Comparison of ENCODE assay signal across 12 mouse cellular contexts in the genomic region with DNA sequence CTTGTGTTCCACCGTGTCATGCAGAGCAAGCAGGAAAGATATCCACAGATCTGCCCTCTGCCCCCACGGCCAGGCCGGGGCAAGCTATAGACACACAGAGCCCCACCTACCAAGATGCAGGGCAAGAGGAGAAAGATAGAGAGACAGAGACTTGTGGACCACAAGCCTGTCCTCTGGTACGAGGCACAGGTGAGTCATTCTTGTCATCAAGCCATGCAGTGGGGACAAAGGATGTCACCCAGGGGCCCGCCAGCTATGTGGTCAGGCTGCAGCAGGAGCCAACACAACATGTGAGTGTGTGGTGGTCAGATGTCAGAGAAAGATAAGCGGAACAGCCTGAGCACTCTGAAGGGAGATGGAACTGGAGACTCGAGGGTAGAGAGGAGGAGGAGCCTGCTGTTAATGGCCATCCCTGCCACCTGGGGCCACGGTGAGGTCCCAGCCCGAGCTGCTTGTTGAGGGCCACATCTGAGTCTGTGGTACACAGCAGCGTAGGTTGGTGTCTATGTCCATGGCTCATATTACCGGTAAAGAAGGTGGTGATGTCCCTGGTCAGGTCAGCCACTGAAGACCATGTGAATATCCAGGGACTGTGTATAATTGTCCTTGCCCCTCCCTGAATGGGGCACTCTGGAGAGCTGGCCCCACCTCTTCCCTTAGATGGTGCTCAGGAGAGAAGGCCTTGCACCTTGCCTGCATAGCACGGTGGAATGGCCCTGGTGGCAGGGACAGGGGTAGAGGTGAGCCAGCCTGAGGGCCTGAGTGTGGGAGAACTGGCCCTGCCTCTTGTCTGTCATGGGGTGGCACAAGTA.
DNase-seq lines count a peak whose midpoint lies in the region; ATAC-seq lines count a peak whose summit lies in the region.
"Had no signal": no experiment of that assay in that cellular context is flagged by ENCODE, and none has a peak within 500 bp of the region (broad histone marks: within the 10 kb centered on the region; RNA-seq: fewer than 3 reads in every experiment).

No protein-coding gene starts in this region.

- peak overlapping the region; percentile 66 for H3K27ac ChIP-seq in hindbrain, embryonic 10.5 days
- H3K27ac ChIP-seq in hindbrain, embryonic 12.5 days = no peak overlapping the region
- H3K27ac ChIP-seq in intestine, embryonic 15.5 days = no peak overlapping the region
- H3K27ac ChIP-seq in midbrain, embryonic 15.5 days = no peak overlapping the region

- no peaks in the 10 kb centered on the region for H3K9me3 ChIP-seq in hindbrain, embryonic 10.5 days
- no peaks in the 10 kb centered on the region for H3K9me3 ChIP-seq in hindbrain, embryonic 12.5 days (replicated peaks)
- H3K9me3 ChIP-seq in intestine, embryonic 15.5 days = no peaks in the 10 kb centered on the region
- no peaks in the 10 kb centered on the region for H3K9me3 ChIP-seq in midbrain, embryonic 15.5 days

- H3K36me3 ChIP-seq in hindbrain, embryonic 10.5 days = no peaks in the 10 kb centered on the region
- no peaks in the 10 kb centered on the region for H3K36me3 ChIP-seq in hindbrain, embryonic 12.5 days
- H3K36me3 ChIP-seq in intestine, embryonic 15.5 days = no peaks in the 10 kb centered on the region
- H3K36me3 ChIP-seq in midbrain, embryonic 15.5 days (replicated peaks) = no peaks in the 10 kb centered on the region

- no peak overlapping the region for H3K9ac ChIP-seq in hindbrain, embryonic 12.5 days
- H3K9ac ChIP-seq in intestine, embryonic 15.5 days = no peak overlapping the region
- no peak overlapping the region for H3K9ac ChIP-seq in midbrain, embryonic 15.5 days

- H3K4me1 ChIP-seq in hindbrain, embryonic 10.5 days (replicated peaks) = peaks cover 33% of the 10 kb centered on the region
- peaks cover 2% of the 10 kb centered on the region; the same call in 1 of the 2 replicates for H3K4me1 ChIP-seq in hindbrain, embryonic 12.5 days
- H3K4me1 ChIP-seq in intestine, embryonic 15.5 days (replicated peaks) = no peaks in the 10 kb centered on the region
- H3K4me1 ChIP-seq in midbrain, embryonic 15.5 days = 0 out of 2 replicates have a peak, but pooled peaks cover 4% of the 10 kb centered on the region

- no peaks in the 10 kb centered on the region for H3K27me3 ChIP-seq in hindbrain, embryonic 10.5 days (ENCODE audit: insufficient read depth, poor library complexity, severe bottlenecking)
- no peaks in the 10 kb centered on the region for H3K27me3 ChIP-seq in hindbrain, embryonic 12.5 days
- H3K27me3 ChIP-seq in intestine, embryonic 15.5 days (replicated peaks) = no peaks in the 10 kb centered on the region
- no peaks in the 10 kb centered on the region for H3K27me3 ChIP-seq in midbrain, embryonic 15.5 days (replicated peaks)

- no peak for ATAC-seq in hindbrain, embryonic 12.5 days (ENCODE audit: low FRiP score)
- peak; percentile 92 for ATAC-seq in common myeloid progenitor, adult 5-6 weeks (replicated peaks; ENCODE audit: low read depth, poor library complexity, severe bottlenecking)
- peak; percentile 52 for ATAC-seq in intestine, embryonic 15.5 days
- ATAC-seq in midbrain, embryonic 15.5 days (replicated peaks) = peak; percentile 38

- no peak overlapping the region for H3K4me2 ChIP-seq in hindbrain, embryonic 12.5 days (replicated peaks)
- H3K4me2 ChIP-seq in intestine, embryonic 15.5 days (replicated peaks) = no peak overlapping the region
- H3K4me2 ChIP-seq in midbrain, embryonic 15.5 days = no peak overlapping the region

- 77% methylated on average over 12 of the region's 12 CpGs for WGBS in hindbrain, embryonic 10.5 days
- 75% methylated on average over 12 of the region's 12 CpGs for WGBS in hindbrain, embryonic 12.5 days
- WGBS in intestine, embryonic 15.5 days = 65% methylated on average over 12 of the region's 12 CpGs
- WGBS in midbrain, embryonic 15.5 days = 86% methylated on average over 12 of the region's 12 CpGs

- no peak overlapping the region for H3K4me3 ChIP-seq in hindbrain, embryonic 10.5 days
- no peak overlapping the region for H3K4me3 ChIP-seq in hindbrain, embryonic 12.5 days
- H3K4me3 ChIP-seq in intestine, embryonic 15.5 days (replicated peaks) = no peak overlapping the region
- no peak overlapping the region for H3K4me3 ChIP-seq in midbrain, embryonic 15.5 days

- no peak for DNase-seq in hindbrain, embryonic 10.5 days (ENCODE audit: low spot score)
- DNase-seq in adrenal gland, adult 2 months = no peak
- DNase-seq in B cell, adult 2 months = no peak
- no peak for DNase-seq in cerebellum, adult 8-10 months
- DNase-seq: cerebellum, postnatal 10 days; heart, postnatal 10 days; layer of hippocampus, postnatal 36 days; lung, postnatal 14 days had no signal
